Mouse (Mus musculus) embryonic facial prominence, embryonic 14.5 days (tissue): ENCODE measurements around the gene 0610037L13Rik. TPM values are rescaled to one million over a fixed set of nuclear protein-coding genes. Genes with fewer than 3 reads are reported as not detected.
A peak's percentile ranks its signal among the peaks of the same experiment; 100 is the strongest.

Experiments used
- ATAC-seq: fragments of 200-750 bp; cut with Nextera tagmentation; 2 replicates; pipeline ENCODE4 v1.8.0; 2017; ENCODE audit warnings: low read depth, moderate number of reproducible peaks, moderate TSS enrichment
- DNase-seq: peaks from one replicate; pipeline ENCODE4 v3.0.0-alpha.2; 2015; ENCODE audit warnings: low spot score
- H3K27ac ChIP-seq: fragments of 300-500 bp; sonication (generic); replicated peaks from 2 replicates; pipeline ENCODE4 v1.5.1; 2014; ENCODE audit warnings: low read depth, mild to moderate bottlenecking, low read length, moderate library complexity
- H3K27me3 ChIP-seq: fragments of 300-500 bp; sonication (generic); replicated peaks from 2 replicates; pipeline ENCODE4 v1.6.1; 2014; ENCODE audit warnings: low read length; ENCODE audit not compliant: control insufficient read depth, insufficient read depth
- H3K36me3 ChIP-seq: fragments of 300-500 bp; sonication (generic); 2 replicates; pipeline ENCODE4 v1.6.1; 2014; ENCODE audit warnings: low read length, mixed read lengths; ENCODE audit not compliant: control insufficient read depth, insufficient read depth
- H3K4me1 ChIP-seq: fragments of 300-500 bp; sonication (generic); 2 replicates; pipeline ENCODE4 v1.6.1; 2014; ENCODE audit warnings: antibody characterized with exemption, low read length; ENCODE audit not compliant: control insufficient read depth, insufficient read depth
- H3K4me2 ChIP-seq: fragments of 300-500 bp; sonication (generic); 2 replicates; pipeline ENCODE4 v1.6.1; 2014; ENCODE audit warnings: low read depth, mild to moderate bottlenecking, low read length, moderate library complexity, mixed read lengths
- H3K4me3 ChIP-seq: fragments of 300-500 bp; sonication (generic); 2 replicates; pipeline ENCODE4 v1.5.1; 2014; ENCODE audit warnings: low read depth, mild to moderate bottlenecking, low read length
- H3K9ac ChIP-seq: fragments of 300-500 bp; sonication (generic); 2 replicates; pipeline ENCODE4 v1.6.1; 2014; ENCODE audit warnings: low read depth, mild to moderate bottlenecking, low read length, moderate library complexity, mixed read lengths
- H3K9me3 ChIP-seq: fragments of 300-500 bp; sonication (generic); 2 replicates; pipeline ENCODE4 v1.6.1; 2016; ENCODE audit warnings: low read length; ENCODE audit not compliant: control insufficient read depth
- WGBS: fragments of 180-500 bp; shearing (Covaris S2); extraction: QIAGEN DNeasy Blood & Tissue Kit; methylation state at CpG from one replicate; pipeline ENCODE4 v1.1.7; 2014; 5-methylcytosine and 5-hydroxymethylcytosine counted together
- polyA plus RNA-seq: library from polyadenylated mRNA; unstranded; fragments of >200 nt; fragmentation: Nextera tagmentation; extraction: Ambion mirVana; gene quantifications from 2 replicates; pipeline ENCODE4 v1.2.1, GENCODE M21; 2014

0610037L13Rik gene
- 158 and 164 TPM in 2 replicates for polyA plus RNA-seq

GRCm38 (mm10) chr4:107889731-107890432 is at the start of gene 0610037L13Rik:
TSS of gene 0610037L13Rik (plus strand) at chr4:107889813.
- H3K9ac ChIP-seq: peak within 1 kb of the TSS; percentile 71
- peaks cover 9% of the 10 kb centered on the region for H3K4me1 ChIP-seq
- ATAC-seq: peak; percentile 97
- no peaks in the 10 kb centered on the region for H3K27me3 ChIP-seq
- peak within 1 kb of the TSS; percentile 91 for H3K27ac ChIP-seq
- H3K4me3 ChIP-seq: peak within 1 kb of the TSS; percentile 58
- H3K4me2 ChIP-seq: peak within 1 kb of the TSS; percentile 85
- under 1% methylated on average over 40 of the region's 48 CpGs for WGBS
- peaks cover 58% of the 10 kb centered on the region for H3K36me3 ChIP-seq
- peak; percentile 99 for DNase-seq
- H3K9me3 ChIP-seq: no peaks in the 10 kb centered on the region

DNA sequence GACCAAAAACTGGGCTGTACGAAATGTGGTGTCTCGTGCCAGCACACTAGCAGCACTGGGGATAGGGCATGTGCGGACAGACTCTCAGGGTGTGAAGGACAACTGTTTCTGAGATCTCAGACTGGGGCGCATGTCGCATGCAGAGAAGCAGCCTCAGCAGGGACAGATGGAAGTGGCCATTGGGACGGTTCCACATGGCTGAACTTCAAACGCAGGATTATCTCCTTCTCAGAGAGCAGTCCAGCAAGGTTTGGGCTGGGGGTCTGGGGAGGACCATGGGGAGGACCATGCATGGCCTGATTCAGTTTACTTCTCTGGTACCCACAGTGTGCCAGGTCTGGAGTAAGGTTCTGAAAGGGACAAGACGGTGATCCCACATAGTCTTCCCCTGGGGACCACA is 45.9 kb upstream of the 0610037L13Rik start:
- no peak overlapping the region for H3K27ac ChIP-seq
- no peak overlapping the region for H3K4me2 ChIP-seq
- no peak overlapping the region for H3K9ac ChIP-seq
- WGBS: 83% methylated on average over 8 of the region's 8 CpGs
- ATAC-seq (no peak), DNase-seq (no peak)
- H3K27me3 ChIP-seq: peaks cover 18% of the 10 kb centered on the region
- 0 out of 2 replicates have a peak, but pooled peaks cover 5% of the 10 kb centered on the region for H3K4me1 ChIP-seq
- H3K4me3 ChIP-seq: no peak overlapping the region
- H3K9me3 ChIP-seq: no peaks in the 10 kb centered on the region
- no peaks in the 10 kb centered on the region for H3K36me3 ChIP-seq

DNA sequence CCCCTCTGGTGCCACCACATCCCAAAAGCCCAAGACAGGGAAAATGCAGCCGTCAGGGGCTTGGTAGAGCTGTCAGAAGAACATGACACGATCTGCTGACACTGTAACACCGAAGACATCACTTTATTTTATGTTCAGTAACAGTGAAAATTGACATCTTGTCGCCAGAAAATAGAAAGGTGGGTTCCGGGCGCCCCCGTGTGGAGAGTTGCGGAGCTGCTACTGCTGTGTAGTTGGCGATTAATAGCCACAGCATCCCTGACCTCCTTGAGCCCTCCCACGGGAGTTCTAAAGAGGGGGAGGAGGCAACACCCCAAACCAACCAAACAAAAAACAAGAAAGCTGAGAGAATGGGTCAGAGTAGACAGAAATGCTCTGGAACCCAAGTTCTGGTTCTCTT is 44.6 kb upstream of the 0610037L13Rik start:
- DNase-seq: peak; percentile 50

GRCm38 (mm10) chr4:107846795-107847194 is 42.8 kb upstream of the 0610037L13Rik start:
- Histone ChIP-seq H3K27me3 (peaks cover 18% of the 10 kb centered on the region), H3K36me3 (no peaks in the 10 kb centered on the region), H3K27ac (no peak overlapping the region), H3K9ac (no peak overlapping the region), H3K4me1 (0 out of 2 replicates have a peak, but pooled peaks cover 5% of the 10 kb centered on the region), H3K9me3 (no peaks in the 10 kb centered on the region), H3K4me3 (no peak overlapping the region), H3K4me2 (no peak overlapping the region)
- DNase-seq (no peak), ATAC-seq (no peak)
- WGBS: 70% methylated on average over 7 of the region's 7 CpGs

More for the DNA sequence above, 44.6 kb upstream of the 0610037L13Rik start:
- Histone ChIP-seq H3K27ac (no peak overlapping the region), H3K36me3 (no peaks in the 10 kb centered on the region), H3K27me3 (peaks cover 18% of the 10 kb centered on the region), H3K9me3 (no peaks in the 10 kb centered on the region), H3K9ac (no peak overlapping the region), H3K4me1 (0 out of 2 replicates have a peak, but pooled peaks cover 5% of the 10 kb centered on the region), H3K4me2 (no peak overlapping the region), H3K4me3 (no peak overlapping the region)
- no peak for ATAC-seq
- whole genome bisulfite sequencing: 3% methylated on average over 10 of the region's 10 CpGs

DNA sequence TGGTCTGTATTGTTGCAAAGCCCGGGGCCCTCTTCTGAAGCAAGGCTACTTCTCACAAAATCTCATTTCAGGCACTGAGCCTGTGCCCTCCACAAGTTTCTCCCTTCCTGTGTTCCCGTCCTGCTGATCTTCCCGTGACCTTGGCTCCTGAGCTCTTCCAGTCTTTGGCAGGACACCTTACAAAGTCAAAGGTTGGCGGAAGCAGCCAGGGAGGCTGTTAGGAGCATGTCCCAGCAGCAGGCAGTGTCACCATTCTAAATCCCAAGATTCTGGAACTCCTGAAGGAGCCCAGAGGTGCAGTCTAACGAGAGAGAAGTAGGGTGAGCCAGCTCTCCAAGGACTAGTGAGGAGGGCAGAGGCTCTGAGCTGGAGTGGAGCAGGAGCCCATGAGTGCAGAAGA is 41.1 kb upstream of the 0610037L13Rik start:
- Histone ChIP-seq H3K27ac (no peak overlapping the region), H3K4me2 (no peak overlapping the region), H3K27me3 (peaks cover 18% of the 10 kb centered on the region), H3K36me3 (no peaks in the 10 kb centered on the region), H3K9me3 (no peaks in the 10 kb centered on the region), H3K4me1 (0 out of 2 replicates have a peak, but pooled peaks cover 5% of the 10 kb centered on the region), H3K4me3 (no peak overlapping the region), H3K9ac (no peak overlapping the region)
- WGBS: 77% methylated on average over 5 of the region's 5 CpGs
- no peak for DNase-seq
- no peak for ATAC-seq

- 81% methylated on average over 9 of the region's 9 CpGs for WGBS
- ATAC-seq (no peak), DNase-seq (no peak)
- H3K36me3 ChIP-seq: no peaks in the 10 kb centered on the region
- H3K9me3 ChIP-seq: no peaks in the 10 kb centered on the region
- 0 out of 2 replicates have a peak, but pooled peaks cover 5% of the 10 kb centered on the region for H3K4me1 ChIP-seq
- no peak overlapping the region for H3K4me2 ChIP-seq
- H3K27me3 ChIP-seq: peaks cover 18% of the 10 kb centered on the region
- H3K9ac ChIP-seq: no peak overlapping the region
- no peak overlapping the region for H3K27ac ChIP-seq
- no peak overlapping the region for H3K4me3 ChIP-seq
These were observed 40.0 kb upstream of the 0610037L13Rik start for GRCm38 (mm10) chr4:107849621-107850020.

- Histone ChIP-seq H3K9ac (no peak overlapping the region), H3K4me2 (no peak overlapping the region), H3K27me3 (peaks cover 18% of the 10 kb centered on the region), H3K27ac (no peak overlapping the region), H3K36me3 (no peaks in the 10 kb centered on the region), H3K4me3 (no peak overlapping the region), H3K9me3 (no peaks in the 10 kb centered on the region), H3K4me1 (0 out of 2 replicates have a peak, but pooled peaks cover 5% of the 10 kb centered on the region)
- DNase-seq: no peak
- WGBS: 86% methylated on average over 8 of the region's 8 CpGs
- no peak for ATAC-seq
These were observed 39.5 kb upstream of the 0610037L13Rik start for GRCm38 (mm10) chr4:107850091-107850490.

GRCm38 (mm10) chr4:107853333-107853732 is 36.3 kb upstream of the 0610037L13Rik start:
- Histone ChIP-seq H3K9me3 (no peaks in the 10 kb centered on the region), H3K9ac (no peak overlapping the region), H3K27me3 (no peaks in the 10 kb centered on the region), H3K4me3 (no peak overlapping the region), H3K36me3 (no peaks in the 10 kb centered on the region), H3K4me1 (no peaks in the 10 kb centered on the region), H3K4me2 (no peak overlapping the region), H3K27ac (no peak overlapping the region)
- DNase-seq: no peak
- no peak for ATAC-seq
- 89% methylated on average over 8 of the region's 8 CpGs for WGBS

DNA sequence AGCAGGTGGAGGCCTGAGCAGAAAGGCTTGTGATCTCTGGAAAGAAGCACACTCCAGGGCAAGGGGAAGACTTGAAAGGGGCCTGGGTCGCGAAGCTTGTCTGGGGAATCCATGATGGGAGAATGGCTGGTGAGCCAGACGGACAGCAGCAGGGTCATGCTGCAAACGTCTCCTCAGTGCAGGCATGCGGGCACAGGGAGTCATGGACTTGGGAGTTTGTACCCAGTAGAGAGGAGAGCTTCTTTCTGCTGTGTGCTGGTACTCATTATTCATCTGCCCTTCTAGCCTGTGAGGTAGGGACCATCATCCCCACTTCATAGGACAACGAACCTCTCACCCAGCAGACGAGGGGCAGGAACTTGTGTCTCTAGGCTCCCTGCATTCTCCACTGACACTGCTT is 35.8 kb upstream of the 0610037L13Rik start:
- no peak for ATAC-seq
- DNase-seq: no peak
- no peaks in the 10 kb centered on the region for H3K36me3 ChIP-seq
- no peaks in the 10 kb centered on the region for H3K27me3 ChIP-seq
- H3K4me3 ChIP-seq: no peak overlapping the region
- WGBS: 90% methylated on average over 7 of the region's 7 CpGs
- H3K4me1 ChIP-seq: no peaks in the 10 kb centered on the region
- H3K27ac ChIP-seq: no peak overlapping the region
- H3K9ac ChIP-seq: no peak overlapping the region
- no peak overlapping the region for H3K4me2 ChIP-seq
- H3K9me3 ChIP-seq: no peaks in the 10 kb centered on the region
